Mouse (Mus musculus): Measurements from ENCODE around the gene Gm21149. TPM values are rescaled to one million over a fixed set of nuclear protein-coding genes. Genes with fewer than 3 reads are reported as not detected.
"Not testable (repeated sequence)": the region's sequence is repeated elsewhere in the genome, so short reads cannot be mapped to it uniquely, and the experiment has no call there.

Gm21149 gene
- polyA plus RNA-seq, 1 experiment: 15.2 TPM

- Histone ChIP-seq H3K4me3 (ENCODE audit: control insufficient read depth, low read depth, low read length) (no peak overlapping the region), H3K4me1 (ENCODE audit: control insufficient read depth, insufficient read depth, low read length) (no peaks in the 10 kb centered on the region), H3K27ac (ENCODE audit: control insufficient read depth, insufficient read depth, low read depth, low read length) (no peak overlapping the region), H3K27me3 (ENCODE audit: control insufficient read depth, insufficient read depth, low read length) (no peaks in the 10 kb centered on the region), H3K36me3 (ENCODE audit: control insufficient read depth, insufficient read depth, low read length) (no peaks in the 10 kb centered on the region)
- no peak for TF ChIP-seq POLR2A (IDR thresholded peaks at IDR 0.05; ENCODE audit: control insufficient read depth, low read depth, low read length)
- no peak for TF ChIP-seq CTCF (IDR thresholded peaks at IDR 0.05; ENCODE audit: control insufficient read depth, insufficient read depth, insufficient replicate concordance, low read depth, low read length)
Observed at GRCm38 (mm10) chr5:15507309-15507619, 30.9 kb upstream of the Gm21149 start.

GRCm38 (mm10) chr5:15506575-15507308 lies 30.4 kb upstream of the Gm21149 start:
- H3K27me3 ChIP-seq (ENCODE audit: control insufficient read depth, insufficient read depth, low read length): no peaks in the 10 kb centered on the region
- no peaks in the 10 kb centered on the region for H3K4me1 ChIP-seq (ENCODE audit: control insufficient read depth, insufficient read depth, low read length)
- no peak overlapping the region for H3K4me3 ChIP-seq (ENCODE audit: control insufficient read depth, low read depth, low read length)
- no peaks in the 10 kb centered on the region for H3K36me3 ChIP-seq (ENCODE audit: control insufficient read depth, insufficient read depth, low read length)
- no peak overlapping the region for H3K27ac ChIP-seq (ENCODE audit: control insufficient read depth, insufficient read depth, low read depth, low read length)
- TF ChIP-seq CTCF (IDR thresholded peaks at IDR 0.05; ENCODE audit: control insufficient read depth, insufficient read depth, insufficient replicate concordance, low read depth, low read length): peak; percentile 74; the same call in 1 of the 2 replicates
- TF ChIP-seq POLR2A (IDR thresholded peaks at IDR 0.05; ENCODE audit: control insufficient read depth, low read depth, low read length): no peak

GRCm38 (mm10) chr5:15498774-15499400 lies 22.6 kb upstream of the Gm21149 start:
- H3K27ac ChIP-seq (ENCODE audit: control insufficient read depth, insufficient read depth, low read depth, low read length); H3K36me3 ChIP-seq (ENCODE audit: control insufficient read depth, insufficient read depth, low read length); H3K4me1 ChIP-seq (ENCODE audit: control insufficient read depth, insufficient read depth, low read length); H3K27me3 ChIP-seq (ENCODE audit: control insufficient read depth, insufficient read depth, low read length); H3K4me3 ChIP-seq (ENCODE audit: control insufficient read depth, low read depth, low read length): not testable (repeated sequence)
- TF ChIP-seq CTCF (IDR thresholded peaks at IDR 0.05; ENCODE audit: control insufficient read depth, insufficient read depth, insufficient replicate concordance, low read depth, low read length): peak; percentile 33; the same call in 1 of the 2 replicates

GRCm38 (mm10) chr5:15498350-15498749 lies 22.0 kb upstream of the Gm21149 start:
- H3K27ac ChIP-seq (ENCODE audit: control insufficient read depth, insufficient read depth, low read depth, low read length); H3K36me3 ChIP-seq (ENCODE audit: control insufficient read depth, insufficient read depth, low read length); H3K4me1 ChIP-seq (ENCODE audit: control insufficient read depth, insufficient read depth, low read length); H3K4me3 ChIP-seq (ENCODE audit: control insufficient read depth, low read depth, low read length); H3K27me3 ChIP-seq (ENCODE audit: control insufficient read depth, insufficient read depth, low read length): not testable (repeated sequence)

GRCm38 (mm10) chr5:15490934-15491333 lies 14.6 kb upstream of the Gm21149 start:
- not testable (repeated sequence) for H3K27ac ChIP-seq (ENCODE audit: control insufficient read depth, insufficient read depth, low read depth, low read length); H3K4me3 ChIP-seq (ENCODE audit: control insufficient read depth, low read depth, low read length); H3K27me3 ChIP-seq (ENCODE audit: control insufficient read depth, insufficient read depth, low read length); H3K36me3 ChIP-seq (ENCODE audit: control insufficient read depth, insufficient read depth, low read length); H3K4me1 ChIP-seq (ENCODE audit: control insufficient read depth, insufficient read depth, low read length)

GRCm38 (mm10) chr5:15488743-15489142 lies 12.4 kb upstream of the Gm21149 start:
- Histone ChIP-seq H3K36me3 (ENCODE audit: control insufficient read depth, insufficient read depth, low read length) (no peaks in the 10 kb centered on the region), H3K27ac (ENCODE audit: control insufficient read depth, insufficient read depth, low read depth, low read length) (no peak overlapping the region), H3K4me3 (ENCODE audit: control insufficient read depth, low read depth, low read length) (no peak overlapping the region), H3K27me3 (ENCODE audit: control insufficient read depth, insufficient read depth, low read length) (no peaks in the 10 kb centered on the region), H3K4me1 (ENCODE audit: control insufficient read depth, insufficient read depth, low read length) (no peaks in the 10 kb centered on the region)
- TF ChIP-seq CTCF (IDR thresholded peaks at IDR 0.05; ENCODE audit: control insufficient read depth, insufficient read depth, insufficient replicate concordance, low read depth, low read length) (no peak), POLR2A (IDR thresholded peaks at IDR 0.05; ENCODE audit: control insufficient read depth, low read depth, low read length) (no peak)

- H3K4me1 ChIP-seq (ENCODE audit: control insufficient read depth, insufficient read depth, low read length); H3K36me3 ChIP-seq (ENCODE audit: control insufficient read depth, insufficient read depth, low read length); H3K27ac ChIP-seq (ENCODE audit: control insufficient read depth, insufficient read depth, low read depth, low read length); H3K27me3 ChIP-seq (ENCODE audit: control insufficient read depth, insufficient read depth, low read length); H3K4me3 ChIP-seq (ENCODE audit: control insufficient read depth, low read depth, low read length): not testable (repeated sequence)
Observed at GRCm38 (mm10) chr5:15484616-15485015, 8.3 kb upstream of the Gm21149 start.

GRCm38 (mm10) chr5:15483576-15483975 lies 7.3 kb upstream of the Gm21149 start:
- not testable (repeated sequence) for H3K27me3 ChIP-seq (ENCODE audit: control insufficient read depth, insufficient read depth, low read length); H3K4me1 ChIP-seq (ENCODE audit: control insufficient read depth, insufficient read depth, low read length); H3K27ac ChIP-seq (ENCODE audit: control insufficient read depth, insufficient read depth, low read depth, low read length); H3K36me3 ChIP-seq (ENCODE audit: control insufficient read depth, insufficient read depth, low read length); H3K4me3 ChIP-seq (ENCODE audit: control insufficient read depth, low read depth, low read length)

GRCm38 (mm10) chr5:15482815-15483214 lies 6.5 kb upstream of the Gm21149 start:
- H3K4me3 ChIP-seq (ENCODE audit: control insufficient read depth, low read depth, low read length); H3K27ac ChIP-seq (ENCODE audit: control insufficient read depth, insufficient read depth, low read depth, low read length); H3K4me1 ChIP-seq (ENCODE audit: control insufficient read depth, insufficient read depth, low read length); H3K36me3 ChIP-seq (ENCODE audit: control insufficient read depth, insufficient read depth, low read length); H3K27me3 ChIP-seq (ENCODE audit: control insufficient read depth, insufficient read depth, low read length): not testable (repeated sequence)

- H3K4me1 ChIP-seq (ENCODE audit: control insufficient read depth, insufficient read depth, low read length); H3K27ac ChIP-seq (ENCODE audit: control insufficient read depth, insufficient read depth, low read depth, low read length); H3K27me3 ChIP-seq (ENCODE audit: control insufficient read depth, insufficient read depth, low read length); H3K36me3 ChIP-seq (ENCODE audit: control insufficient read depth, insufficient read depth, low read length); H3K4me3 ChIP-seq (ENCODE audit: control insufficient read depth, low read depth, low read length): not testable (repeated sequence)
Observed at GRCm38 (mm10) chr5:15470141-15470540, 6.2 kb downstream of the Gm21149 start.

GRCm38 (mm10) chr5:15467768-15468167 lies 8.6 kb downstream of the Gm21149 start:
- not testable (repeated sequence) for H3K27ac ChIP-seq (ENCODE audit: control insufficient read depth, insufficient read depth, low read depth, low read length); H3K4me3 ChIP-seq (ENCODE audit: control insufficient read depth, low read depth, low read length); H3K27me3 ChIP-seq (ENCODE audit: control insufficient read depth, insufficient read depth, low read length); H3K36me3 ChIP-seq (ENCODE audit: control insufficient read depth, insufficient read depth, low read length); H3K4me1 ChIP-seq (ENCODE audit: control insufficient read depth, insufficient read depth, low read length)

All from testis, adult 2 months (tissue).